Mouse (Mus musculus): Measurements from ENCODE around the gene Gsap. TPM values are rescaled to one million over a fixed set of nuclear protein-coding genes. Genes with fewer than 3 reads are reported as not detected.

Gsap gene
- polyA plus RNA-seq, 1 experiment from 2014 or later: 9.1 TPM

DNA sequence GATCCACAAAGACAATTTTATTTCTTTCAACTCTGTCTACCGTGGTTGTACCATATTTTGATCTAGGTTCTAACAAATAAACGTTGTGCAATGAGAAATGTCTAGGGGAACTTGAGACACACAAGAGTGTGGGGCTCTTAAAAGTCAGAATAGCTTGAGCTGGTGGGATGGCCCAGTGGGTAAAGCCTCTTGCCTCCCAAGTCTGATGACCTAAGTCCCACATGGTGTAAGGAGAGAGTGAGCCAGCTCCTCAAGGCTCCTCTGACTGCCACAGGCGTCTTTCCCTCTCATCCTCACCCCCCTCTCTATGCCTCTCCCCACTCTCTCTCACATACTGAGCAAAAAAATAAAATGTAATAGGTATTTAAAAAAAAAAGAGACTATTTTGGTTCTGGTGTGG, 3.4 kb downstream of the Gsap start:
- peaks cover 5% of the 10 kb centered on the region; the same call in 1 of the 2 replicates for H3K9me3 ChIP-seq (ENCODE audit: control insufficient read depth, low read length)
- no peak overlapping the region for H3K4me2 ChIP-seq (ENCODE audit: low read length)
- no peaks in the 10 kb centered on the region for H3K36me3 ChIP-seq (ENCODE audit: control insufficient read depth, insufficient read depth, low read length)
- H3K4me1 ChIP-seq (ENCODE audit: control insufficient read depth, insufficient read depth, low read length): 0 out of 2 replicates have a peak, but pooled peaks cover 5% of the 10 kb centered on the region
- no peak overlapping the region for H3K4me3 ChIP-seq (replicated peaks; ENCODE audit: low read depth, low read length)
- ATAC-seq (ENCODE audit: low FRiP score, low TSS enrichment) (no peak), DNase-seq (no peak)
- H3K27me3 ChIP-seq (ENCODE audit: control insufficient read depth, insufficient read depth, low read length): no peaks in the 10 kb centered on the region
- WGBS: 84% methylated on average over 3 of the region's 3 CpGs
- H3K9ac ChIP-seq (replicated peaks; ENCODE audit: low read length): no peak overlapping the region
- no peak overlapping the region for H3K27ac ChIP-seq (replicated peaks; ENCODE audit: low read depth, low read length)

GRCm38 (mm10) chr5:21203504-21203903, 17.4 kb downstream of the Gsap start:
- ATAC-seq (ENCODE audit: low FRiP score, low TSS enrichment): no peak
- Histone ChIP-seq H3K36me3 (ENCODE audit: control insufficient read depth, insufficient read depth, low read length) (no peaks in the 10 kb centered on the region), H3K27me3 (ENCODE audit: control insufficient read depth, insufficient read depth, low read length) (no peaks in the 10 kb centered on the region), H3K9ac (replicated peaks; ENCODE audit: low read length) (no peak overlapping the region), H3K27ac (replicated peaks; ENCODE audit: low read depth, low read length) (no peak overlapping the region), H3K4me3 (replicated peaks; ENCODE audit: low read depth, low read length) (no peak overlapping the region), H3K4me2 (ENCODE audit: low read length) (no peak overlapping the region), H3K9me3 (ENCODE audit: control insufficient read depth, low read length) (no peaks in the 10 kb centered on the region), H3K4me1 (ENCODE audit: control insufficient read depth, insufficient read depth, low read length) (no peaks in the 10 kb centered on the region)
- 91% methylated on average over 1 of the region's 1 CpGs for whole genome bisulfite sequencing
- no peak for DNase-seq

- 89% methylated on average over 3 of the region's 3 CpGs for WGBS
- no peak overlapping the region for H3K4me3 ChIP-seq (replicated peaks; ENCODE audit: low read depth, low read length)
- no peak overlapping the region for H3K27ac ChIP-seq (replicated peaks; ENCODE audit: low read depth, low read length)
- DNase-seq (no peak), ATAC-seq (ENCODE audit: low FRiP score, low TSS enrichment) (no peak)
- H3K9me3 ChIP-seq (ENCODE audit: control insufficient read depth, low read length): no peaks in the 10 kb centered on the region
- H3K36me3 ChIP-seq (ENCODE audit: control insufficient read depth, insufficient read depth, low read length): no peaks in the 10 kb centered on the region
- H3K4me2 ChIP-seq (ENCODE audit: low read length): no peak overlapping the region
- H3K9ac ChIP-seq (replicated peaks; ENCODE audit: low read length): no peak overlapping the region
- H3K27me3 ChIP-seq (ENCODE audit: control insufficient read depth, insufficient read depth, low read length): no peaks in the 10 kb centered on the region
- H3K4me1 ChIP-seq (ENCODE audit: control insufficient read depth, insufficient read depth, low read length): no peaks in the 10 kb centered on the region
Measured at GRCm38 (mm10) chr5:21204157-21204556, 18.1 kb downstream of the Gsap start.

DNA sequence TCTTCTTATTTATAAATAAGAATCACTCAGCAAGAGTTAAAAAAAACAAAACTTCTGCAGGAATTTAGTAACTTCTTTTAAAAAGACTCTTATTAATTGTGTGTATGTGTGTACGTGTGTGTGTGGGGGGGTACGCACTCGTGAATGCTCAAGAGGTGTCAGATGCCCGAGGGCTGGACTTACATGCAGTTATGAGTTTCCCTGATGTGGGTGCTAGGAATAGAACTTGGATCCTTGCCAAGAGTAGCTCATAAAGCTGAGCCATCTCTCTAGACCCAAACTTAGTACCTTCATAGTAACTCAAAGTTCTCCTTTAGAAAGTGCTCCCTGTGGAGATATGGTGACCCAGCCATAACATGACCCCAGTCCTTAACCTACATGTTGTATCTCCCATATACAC, 20.0 kb downstream of the Gsap start:
- H3K27me3 ChIP-seq (ENCODE audit: control insufficient read depth, insufficient read depth, low read length): no peaks in the 10 kb centered on the region
- no peak overlapping the region for H3K4me3 ChIP-seq (replicated peaks; ENCODE audit: low read depth, low read length)
- no peak overlapping the region for H3K27ac ChIP-seq (replicated peaks; ENCODE audit: low read depth, low read length)
- H3K36me3 ChIP-seq (ENCODE audit: control insufficient read depth, insufficient read depth, low read length): no peaks in the 10 kb centered on the region
- no peaks in the 10 kb centered on the region for H3K9me3 ChIP-seq (ENCODE audit: control insufficient read depth, low read length)
- ATAC-seq (ENCODE audit: low FRiP score, low TSS enrichment): no peak
- no peak for DNase-seq
- WGBS: 96% methylated on average over 4 of the region's 4 CpGs
- no peaks in the 10 kb centered on the region for H3K4me1 ChIP-seq (ENCODE audit: control insufficient read depth, insufficient read depth, low read length)
- H3K4me2 ChIP-seq (ENCODE audit: low read length): no peak overlapping the region
- H3K9ac ChIP-seq (replicated peaks; ENCODE audit: low read length): no peak overlapping the region

- no peak overlapping the region for H3K4me2 ChIP-seq (ENCODE audit: low read length)
- H3K9ac ChIP-seq (replicated peaks; ENCODE audit: low read length): no peak overlapping the region
- DNase-seq: no peak
- no peak overlapping the region for H3K27ac ChIP-seq (replicated peaks; ENCODE audit: low read depth, low read length)
- no peaks in the 10 kb centered on the region for H3K4me1 ChIP-seq (ENCODE audit: control insufficient read depth, insufficient read depth, low read length)
- no peak for ATAC-seq (ENCODE audit: low FRiP score, low TSS enrichment)
- no peak overlapping the region for H3K4me3 ChIP-seq (replicated peaks; ENCODE audit: low read depth, low read length)
- no peaks in the 10 kb centered on the region for H3K27me3 ChIP-seq (ENCODE audit: control insufficient read depth, insufficient read depth, low read length)
- no peaks in the 10 kb centered on the region for H3K9me3 ChIP-seq (ENCODE audit: control insufficient read depth, low read length)
- 89% methylated on average over 1 of the region's 1 CpGs for WGBS
- no peaks in the 10 kb centered on the region for H3K36me3 ChIP-seq (ENCODE audit: control insufficient read depth, insufficient read depth, low read length)
Measured at GRCm38 (mm10) chr5:21211406-21211805, 25.4 kb downstream of the Gsap start.

DNA sequence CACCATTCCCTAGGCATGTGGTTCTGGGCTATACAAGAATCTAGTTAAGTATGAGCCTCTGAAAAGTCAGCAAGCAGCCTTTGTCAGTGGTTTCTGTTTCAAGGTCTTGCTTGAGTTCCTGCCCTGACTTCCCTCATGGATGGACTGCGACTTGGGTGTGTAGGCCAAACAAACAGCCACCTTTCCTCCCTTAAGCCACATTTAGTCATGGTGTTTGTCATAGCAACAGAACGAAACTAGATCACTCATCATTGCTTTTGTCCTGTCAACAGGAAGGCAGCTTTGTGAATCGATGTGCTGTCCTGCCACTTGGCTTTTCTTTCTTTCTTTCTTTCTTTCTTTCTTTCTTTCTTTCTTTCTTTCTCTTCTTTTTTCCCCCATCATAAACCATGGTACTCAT, 26.9 kb downstream of the Gsap start:
- Histone ChIP-seq H3K4me1 (ENCODE audit: control insufficient read depth, insufficient read depth, low read length) (no peaks in the 10 kb centered on the region), H3K27me3 (ENCODE audit: control insufficient read depth, insufficient read depth, low read length) (no peaks in the 10 kb centered on the region), H3K4me3 (replicated peaks; ENCODE audit: low read depth, low read length) (no peak overlapping the region), H3K36me3 (ENCODE audit: control insufficient read depth, insufficient read depth, low read length) (no peaks in the 10 kb centered on the region), H3K27ac (replicated peaks; ENCODE audit: low read depth, low read length) (no peak overlapping the region), H3K4me2 (ENCODE audit: low read length) (no peak overlapping the region), H3K9me3 (ENCODE audit: control insufficient read depth, low read length) (no peaks in the 10 kb centered on the region), H3K9ac (replicated peaks; ENCODE audit: low read length) (no peak overlapping the region)
- no peak for DNase-seq
- no peak for ATAC-seq (ENCODE audit: low FRiP score, low TSS enrichment)
- WGBS: 86% methylated on average over 3 of the region's 3 CpGs

GRCm38 (mm10) chr5:21213801-21214200, 27.7 kb downstream of the Gsap start:
- Histone ChIP-seq H3K36me3 (ENCODE audit: control insufficient read depth, insufficient read depth, low read length) (no peaks in the 10 kb centered on the region), H3K4me1 (ENCODE audit: control insufficient read depth, insufficient read depth, low read length) (no peaks in the 10 kb centered on the region), H3K27me3 (ENCODE audit: control insufficient read depth, insufficient read depth, low read length) (no peaks in the 10 kb centered on the region), H3K4me2 (ENCODE audit: low read length) (no peak overlapping the region), H3K9ac (replicated peaks; ENCODE audit: low read length) (no peak overlapping the region), H3K4me3 (replicated peaks; ENCODE audit: low read depth, low read length) (no peak overlapping the region), H3K27ac (replicated peaks; ENCODE audit: low read depth, low read length) (no peak overlapping the region), H3K9me3 (ENCODE audit: control insufficient read depth, low read length) (no peaks in the 10 kb centered on the region)
- WGBS: 88% methylated on average over 5 of the region's 5 CpGs
- ATAC-seq (ENCODE audit: low FRiP score, low TSS enrichment) (no peak), DNase-seq (no peak)

GRCm38 (mm10) chr5:21217453-21218294, 31.6 kb downstream of the Gsap start:
- Histone ChIP-seq H3K27ac (replicated peaks; ENCODE audit: low read depth, low read length) (no peak overlapping the region), H3K36me3 (ENCODE audit: control insufficient read depth, insufficient read depth, low read length) (no peaks in the 10 kb centered on the region), H3K9me3 (ENCODE audit: control insufficient read depth, low read length) (no peaks in the 10 kb centered on the region), H3K9ac (replicated peaks; ENCODE audit: low read length) (no peak overlapping the region), H3K4me1 (ENCODE audit: control insufficient read depth, insufficient read depth, low read length) (no peaks in the 10 kb centered on the region), H3K4me3 (replicated peaks; ENCODE audit: low read depth, low read length) (no peak overlapping the region), H3K27me3 (ENCODE audit: control insufficient read depth, insufficient read depth, low read length) (no peaks in the 10 kb centered on the region), H3K4me2 (ENCODE audit: low read length) (no peak overlapping the region)
- 87% methylated on average over 14 of the region's 14 CpGs for WGBS
- DNase-seq (no peak), ATAC-seq (ENCODE audit: low FRiP score, low TSS enrichment) (no peak)

GRCm38 (mm10) chr5:21232876-21233275, 46.8 kb downstream of the Gsap start:
- DNase-seq (no peak), ATAC-seq (ENCODE audit: low FRiP score, low TSS enrichment) (no peak)
- 92% methylated on average over 6 of the region's 6 CpGs for WGBS
- Histone ChIP-seq H3K4me1 (ENCODE audit: control insufficient read depth, insufficient read depth, low read length) (no peaks in the 10 kb centered on the region), H3K27me3 (ENCODE audit: control insufficient read depth, insufficient read depth, low read length) (no peaks in the 10 kb centered on the region), H3K4me3 (replicated peaks; ENCODE audit: low read depth, low read length) (no peak overlapping the region), H3K4me2 (ENCODE audit: low read length) (no peak overlapping the region), H3K36me3 (ENCODE audit: control insufficient read depth, insufficient read depth, low read length) (no peaks in the 10 kb centered on the region), H3K9ac (replicated peaks; ENCODE audit: low read length) (no peak overlapping the region), H3K27ac (replicated peaks; ENCODE audit: low read depth, low read length) (no peak overlapping the region), H3K9me3 (ENCODE audit: control insufficient read depth, low read length) (no peaks in the 10 kb centered on the region)
